Mouse (Mus musculus) kidney, adult 8-10 months (tissue): ENCODE data around the gene Trappc3.
"Not testable (repeated sequence)": the region's sequence is repeated elsewhere in the genome, so short reads cannot be mapped to it uniquely, and the experiment has no call there.

ENCODE experiments used
- DNase-seq, 2 experiments: peaks; one replicate each; pipeline ENCODE4 v3.0.0; 2022

Trappc3 gene

GRCm38 (mm10) chr4:126262119-126262807 lies at the start of gene Trappc3:
TSS of gene Trappc3 (plus strand) at chr4:126262325.
- DNase-seq = peak; percentile 99 to 100

GRCm38 (mm10) chr4:126217771-126218170 lies 44.4 kb upstream of the Trappc3 start:
- DNase-seq = no peak

GRCm38 (mm10) chr4:126219540-126219939 lies 42.6 kb upstream of the Trappc3 start:
- DNase-seq = not testable (repeated sequence)

- DNase-seq = no peak
Measured at GRCm38 (mm10) chr4:126220045-126220444, 42.1 kb upstream of the Trappc3 start.

- no peak for DNase-seq
Measured at GRCm38 (mm10) chr4:126222631-126223030, 39.5 kb upstream of the Trappc3 start.

GRCm38 (mm10) chr4:126226640-126227039 lies 35.5 kb upstream of the Trappc3 start:
- no peak for DNase-seq

GRCm38 (mm10) chr4:126227077-126227761 lies 34.9 kb upstream of the Trappc3 start:
- peak; percentile 83 to 90 for DNase-seq

GRCm38 (mm10) chr4:126228144-126228543 lies 34.0 kb upstream of the Trappc3 start:
- no peak for DNase-seq

- no peak for DNase-seq
Measured at GRCm38 (mm10) chr4:126229900-126230299, 32.2 kb upstream of the Trappc3 start.

GRCm38 (mm10) chr4:126233676-126234308 lies 28.3 kb upstream of the Trappc3 start:
- no peak for DNase-seq

- no peak for DNase-seq
Measured at GRCm38 (mm10) chr4:126234496-126235175, 27.5 kb upstream of the Trappc3 start.

- no peak for DNase-seq
Measured at GRCm38 (mm10) chr4:126235191-126235590, 26.9 kb upstream of the Trappc3 start.

GRCm38 (mm10) chr4:126236467-126237280 lies 25.5 kb upstream of the Trappc3 start:
- peak; percentile 68 to 84 for DNase-seq

- no peak for DNase-seq
Measured at GRCm38 (mm10) chr4:126237721-126238242, 24.3 kb upstream of the Trappc3 start.

- DNase-seq = no peak
Measured at GRCm38 (mm10) chr4:126239862-126240475, 22.2 kb upstream of the Trappc3 start.

GRCm38 (mm10) chr4:126241956-126242355 lies 20.2 kb upstream of the Trappc3 start:
- DNase-seq = no peak

GRCm38 (mm10) chr4:126242510-126242909 lies 19.6 kb upstream of the Trappc3 start:
- DNase-seq = no peak

- no peak for DNase-seq
Measured at GRCm38 (mm10) chr4:126246202-126246889, 15.8 kb upstream of the Trappc3 start.

GRCm38 (mm10) chr4:126248261-126248868 lies 13.8 kb upstream of the Trappc3 start:
- DNase-seq = no peak

- no peak for DNase-seq
Measured at GRCm38 (mm10) chr4:126250659-126251058, 11.5 kb upstream of the Trappc3 start.
